Mouse (Mus musculus): ENCODE measurements at regions not wholly inside any gene's neighbourhood (a gene's known extent, or its start where the extent isn't known, plus 50 kb on each side); places are given as distances from the start of the nearest gene placed in this dataset.

GRCm38 (mm10) chr13:44157236-44157635 is 372.7 kb downstream of the Cd83 start:
- Histone ChIP-seq H3K36me3 (ENCODE audit: control insufficient read depth, insufficient read depth, low read length) (no peaks in the 10 kb centered on the region), H3K4me1 (ENCODE audit: control insufficient read depth, insufficient read depth, insufficient read length, low read length) (no peaks in the 10 kb centered on the region), H3K4me3 (ENCODE audit: low read depth, low read length) (no peak overlapping the region), H3K27ac (ENCODE audit: insufficient read depth, low read depth, low read length) (no peak overlapping the region), H3K27me3 (ENCODE audit: control insufficient read depth, insufficient read depth, low read length) (no peaks in the 10 kb centered on the region)
- TF ChIP-seq POLR2A (IDR thresholded peaks at IDR 0.05; ENCODE audit: low read depth, low read length) = no peak
- 72% methylated on average over 4 of the region's 4 CpGs for WGBS

- Histone ChIP-seq H3K27me3 (ENCODE audit: control insufficient read depth, insufficient read depth, low read length) (no peaks in the 10 kb centered on the region), H3K27ac (ENCODE audit: insufficient read depth, low read depth, low read length) (no peak overlapping the region), H3K36me3 (ENCODE audit: control insufficient read depth, insufficient read depth, low read length) (no peaks in the 10 kb centered on the region), H3K4me3 (ENCODE audit: low read depth, low read length) (no peak overlapping the region), H3K4me1 (ENCODE audit: control insufficient read depth, insufficient read depth, insufficient read length, low read length) (no peaks in the 10 kb centered on the region)
- TF ChIP-seq CTCF (IDR thresholded peaks at IDR 0.05; ENCODE audit: extremely low read depth, insufficient read length, insufficient replicate concordance, low read depth, low read length) (no peak), POLR2A (IDR thresholded peaks at IDR 0.05; ENCODE audit: low read depth, low read length) (no peak)
- 80% methylated on average over 6 of the region's 6 CpGs for WGBS
These were observed 373.8 kb downstream of the Cd83 start for GRCm38 (mm10) chr13:44158364-44158763.

- 96% methylated on average over 2 of the region's 2 CpGs for WGBS
- Histone ChIP-seq H3K27me3 (ENCODE audit: control insufficient read depth, insufficient read depth, low read length) (no peaks in the 10 kb centered on the region), H3K4me1 (ENCODE audit: control insufficient read depth, insufficient read depth, insufficient read length, low read length) (no peaks in the 10 kb centered on the region), H3K4me3 (ENCODE audit: low read depth, low read length) (no peak overlapping the region), H3K27ac (ENCODE audit: insufficient read depth, low read depth, low read length) (no peak overlapping the region), H3K36me3 (ENCODE audit: control insufficient read depth, insufficient read depth, low read length) (no peaks in the 10 kb centered on the region)
- TF ChIP-seq POLR2A (IDR thresholded peaks at IDR 0.05; ENCODE audit: low read depth, low read length) = no peak
- no peak for TF ChIP-seq CTCF (IDR thresholded peaks at IDR 0.05; ENCODE audit: extremely low read depth, insufficient read length, insufficient replicate concordance, low read depth, low read length)
These were observed 374.8 kb downstream of the Cd83 start for GRCm38 (mm10) chr13:44159346-44159745.

- no peaks in the 10 kb centered on the region for H3K36me3 ChIP-seq (ENCODE audit: control insufficient read depth, insufficient read depth, low read length)
- H3K27me3 ChIP-seq (ENCODE audit: control insufficient read depth, insufficient read depth, low read length) = no peaks in the 10 kb centered on the region
- no peaks in the 10 kb centered on the region for H3K4me1 ChIP-seq (ENCODE audit: control insufficient read depth, insufficient read depth, insufficient read length, low read length)
- no peak overlapping the region for H3K4me3 ChIP-seq (ENCODE audit: low read depth, low read length)
- no peak overlapping the region for H3K27ac ChIP-seq (ENCODE audit: insufficient read depth, low read depth, low read length)
- no peak for TF ChIP-seq CTCF (IDR thresholded peaks at IDR 0.05; ENCODE audit: extremely low read depth, insufficient read length, insufficient replicate concordance, low read depth, low read length)
- TF ChIP-seq POLR2A (IDR thresholded peaks at IDR 0.05; ENCODE audit: low read depth, low read length) = no peak
These were observed 380.2 kb downstream of the Cd83 start for GRCm38 (mm10) chr13:44164746-44165145.

- H3K4me1 ChIP-seq (ENCODE audit: control insufficient read depth, insufficient read depth, insufficient read length, low read length) = no peaks in the 10 kb centered on the region
- TF ChIP-seq POLR2A (IDR thresholded peaks at IDR 0.05; ENCODE audit: low read depth, low read length) (no peak), CTCF (IDR thresholded peaks at IDR 0.05; ENCODE audit: extremely low read depth, insufficient read length, insufficient replicate concordance, low read depth, low read length) (no peak)
- WGBS = 58% methylated on average over 9 of the region's 9 CpGs
These were observed 382.6 kb downstream of the Cd83 start for GRCm38 (mm10) chr13:44167186-44167585.

GRCm38 (mm10) chr13:44168186-44168585 is 383.6 kb downstream of the Cd83 start:
- Histone ChIP-seq H3K4me1 (ENCODE audit: control insufficient read depth, insufficient read depth, insufficient read length, low read length) (no peaks in the 10 kb centered on the region), H3K27ac (ENCODE audit: insufficient read depth, low read depth, low read length) (no peak overlapping the region), H3K36me3 (ENCODE audit: control insufficient read depth, insufficient read depth, low read length) (no peaks in the 10 kb centered on the region), H3K4me3 (ENCODE audit: low read depth, low read length) (no peak overlapping the region), H3K27me3 (ENCODE audit: control insufficient read depth, insufficient read depth, low read length) (no peaks in the 10 kb centered on the region)
- TF ChIP-seq CTCF (IDR thresholded peaks at IDR 0.05; ENCODE audit: extremely low read depth, insufficient read length, insufficient replicate concordance, low read depth, low read length) = no peak
- TF ChIP-seq POLR2A (IDR thresholded peaks at IDR 0.05; ENCODE audit: low read depth, low read length) = no peak
- 82% methylated on average over 5 of the region's 5 CpGs for WGBS

More at GRCm38 (mm10) chr13:44167186-44167585, 382.6 kb downstream of the Cd83 start:
- Histone ChIP-seq H3K4me3 (ENCODE audit: low read depth, low read length) (no peak overlapping the region), H3K36me3 (ENCODE audit: control insufficient read depth, insufficient read depth, low read length) (no peaks in the 10 kb centered on the region), H3K27ac (ENCODE audit: insufficient read depth, low read depth, low read length) (no peak overlapping the region), H3K27me3 (ENCODE audit: control insufficient read depth, insufficient read depth, low read length) (no peaks in the 10 kb centered on the region)

GRCm38 (mm10) chr13:44171639-44172038 is 387.1 kb downstream of the Cd83 start:
- TF ChIP-seq CTCF (IDR thresholded peaks at IDR 0.05; ENCODE audit: extremely low read depth, insufficient read length, insufficient replicate concordance, low read depth, low read length) (no peak), POLR2A (IDR thresholded peaks at IDR 0.05; ENCODE audit: low read depth, low read length) (no peak)
- WGBS = 18% methylated on average over 6 of the region's 6 CpGs

GRCm38 (mm10) chr13:44172701-44173100 is 388.1 kb downstream of the Cd83 start:
- H3K36me3 ChIP-seq (ENCODE audit: control insufficient read depth, insufficient read depth, low read length) = no peaks in the 10 kb centered on the region
- no peaks in the 10 kb centered on the region for H3K4me1 ChIP-seq (ENCODE audit: control insufficient read depth, insufficient read depth, insufficient read length, low read length)
- no peaks in the 10 kb centered on the region for H3K27me3 ChIP-seq (ENCODE audit: control insufficient read depth, insufficient read depth, low read length)
- WGBS = 92% methylated on average over 5 of the region's 5 CpGs
- TF ChIP-seq CTCF (IDR thresholded peaks at IDR 0.05; ENCODE audit: extremely low read depth, insufficient read length, insufficient replicate concordance, low read depth, low read length) = no peak
- no peak for TF ChIP-seq POLR2A (IDR thresholded peaks at IDR 0.05; ENCODE audit: low read depth, low read length)
- no peak overlapping the region for H3K27ac ChIP-seq (ENCODE audit: insufficient read depth, low read depth, low read length)
- H3K4me3 ChIP-seq (ENCODE audit: low read depth, low read length) = no peak overlapping the region

More at GRCm38 (mm10) chr13:44171639-44172038, 387.1 kb downstream of the Cd83 start:
- no peaks in the 10 kb centered on the region for H3K27me3 ChIP-seq (ENCODE audit: control insufficient read depth, insufficient read depth, low read length)
- no peaks in the 10 kb centered on the region for H3K36me3 ChIP-seq (ENCODE audit: control insufficient read depth, insufficient read depth, low read length)
- no peaks in the 10 kb centered on the region for H3K4me1 ChIP-seq (ENCODE audit: control insufficient read depth, insufficient read depth, insufficient read length, low read length)
- H3K27ac ChIP-seq (ENCODE audit: insufficient read depth, low read depth, low read length) = no peak overlapping the region
- no peak overlapping the region for H3K4me3 ChIP-seq (ENCODE audit: low read depth, low read length)

Measured in small intestine, adult 2 months (tissue).